Mouse (Mus musculus): ENCODE data around the gene Nme8. TPM values are rescaled to one million over a fixed set of nuclear protein-coding genes. Genes with fewer than 3 reads are reported as not detected.

Nme8 gene
- polyA plus RNA-seq, 1 experiment = 0.07 TPM

- no peak for DNase-seq (ENCODE audit: low read depth)
Measured at GRCm38 (mm10) chr13:19595141-19595540, 102.5 kb downstream of the Nme8 start.

Other genes with a start within 250 kb of the Nme8 start
- gene Epdr1, start 77.9 kb downstream of the Nme8 start, polyA plus RNA-seq (2012; rRNA removed) = 7.7 and 14.5 TPM in 2 replicates
- 2.0 and 4.7 TPM in 2 replicates for gene Sfrp4, start 74.7 kb downstream of the Nme8 start, polyA plus RNA-seq (2012; rRNA removed)
- 0.14 and 0.15 TPM in 2 replicates for gene Gpr141, start 126.5 kb upstream of the Nme8 start, polyA plus RNA-seq (2012; rRNA removed)

Data from gonadal fat pad, adult 2 months (tissue).